Mouse (Mus musculus) stomach, embryonic 14.5 days (tissue): ENCODE results near the gene Adipoq. TPM values are rescaled to one million over a fixed set of nuclear protein-coding genes. Genes with fewer than 3 reads are reported as not detected.

Experiments
- ATAC-seq: fragments of 200-750 bp; cut with Nextera tagmentation; 2 replicates; pipeline ENCODE4 v1.8.0; 2017; ENCODE audit warnings: low read depth, moderate TSS enrichment; ENCODE audit not compliant: insufficient number of reproducible peaks, insufficient read depth, low FRiP score
- H3K27ac ChIP-seq: fragments of 300-500 bp; sonication (generic); 2 replicates; pipeline ENCODE4 v1.5.1; 2014; ENCODE audit warnings: mild to moderate bottlenecking, low read length, moderate library complexity, mixed read lengths
- H3K27me3 ChIP-seq: fragments of 300-500 bp; sonication (generic); 2 replicates; pipeline ENCODE4 v1.6.1; 2014; ENCODE audit warnings: low read length, control low read depth, mixed read lengths; ENCODE audit not compliant: control insufficient read depth, insufficient read depth
- H3K36me3 ChIP-seq: fragments of 300-500 bp; sonication (generic); 2 replicates; pipeline ENCODE4 v1.6.1; 2014; ENCODE audit warnings: mild to moderate bottlenecking, control low read depth, low read length, moderate library complexity, mixed read lengths; ENCODE audit not compliant: control insufficient read depth, insufficient read depth
- H3K4me1 ChIP-seq: fragments of 300-500 bp; sonication (generic); 2 replicates; pipeline ENCODE4 v1.6.1; 2014; ENCODE audit warnings: low read length, control low read depth, mixed read lengths; ENCODE audit not compliant: control insufficient read depth, insufficient read depth
- H3K4me2 ChIP-seq: fragments of 300-500 bp; sonication (generic); replicated peaks from 2 replicates; pipeline ENCODE4 v1.6.1; 2014; ENCODE audit warnings: low read depth, low read length, control low read depth
- H3K4me3 ChIP-seq: fragments of 300-500 bp; sonication (generic); 2 replicates; pipeline ENCODE4 v1.5.1; 2014; ENCODE audit warnings: low read depth, low read length, control low read depth
- H3K9ac ChIP-seq: fragments of 300-500 bp; sonication (generic); replicated peaks from 2 replicates; pipeline ENCODE4 v1.6.1; 2014; ENCODE audit warnings: low read depth, mild to moderate bottlenecking, control low read depth, low read length, moderate library complexity, mixed read lengths
- H3K9me3 ChIP-seq: fragments of 300-500 bp; sonication (generic); 2 replicates; pipeline ENCODE4 v1.6.1; 2016; ENCODE audit warnings: low read depth, low read length, control low read depth; ENCODE audit not compliant: control insufficient read depth
- WGBS: fragments of 180-500 bp; shearing (Covaris S2); extraction: QIAGEN DNeasy Blood & Tissue Kit; methylation state at CpG from one replicate; pipeline ENCODE4 v1.1.7; 2014; 5-methylcytosine and 5-hydroxymethylcytosine counted together
- polyA plus RNA-seq: library from polyadenylated mRNA; unstranded; fragments of >200 nt; fragmentation: Nextera tagmentation; extraction: Ambion mirVana; gene quantifications from 2 replicates; pipeline ENCODE4 v1.2.1, GENCODE M21; 2014

Adipoq gene
- polyA plus RNA-seq, 1 experiment from 2014 or later: not detected

- Histone ChIP-seq H3K27me3 (no peaks in the 10 kb centered on the region), H3K4me3 (no peak overlapping the region), H3K9me3 (no peaks in the 10 kb centered on the region), H3K4me1 (peaks cover 4% of the 10 kb centered on the region; the same call in 1 of the 2 replicates), H3K36me3 (peaks cover 62% of the 10 kb centered on the region), H3K4me2 (no peak overlapping the region), H3K9ac (no peak overlapping the region), H3K27ac (no peak overlapping the region)
- WGBS: 73% methylated on average over 12 of the region's 12 CpGs
- no peak for ATAC-seq
Measured at GRCm38 (mm10) chr16:23112348-23112747, 34.0 kb upstream of the Adipoq start.

GRCm38 (mm10) chr16:23112861-23113435, 33.4 kb upstream of the Adipoq start:
- Histone ChIP-seq H3K27ac (no peak overlapping the region), H3K27me3 (no peaks in the 10 kb centered on the region), H3K4me3 (no peak overlapping the region), H3K4me1 (peaks cover 4% of the 10 kb centered on the region; the same call in 1 of the 2 replicates), H3K9ac (no peak overlapping the region), H3K4me2 (no peak overlapping the region), H3K36me3 (peaks cover 65% of the 10 kb centered on the region), H3K9me3 (no peaks in the 10 kb centered on the region)
- WGBS: 52% methylated on average over 9 of the region's 9 CpGs
- no peak for ATAC-seq

- no peaks in the 10 kb centered on the region for H3K9me3 ChIP-seq
- no peaks in the 10 kb centered on the region for H3K27me3 ChIP-seq
- ATAC-seq: no peak
- H3K4me3 ChIP-seq: no peak overlapping the region
- peaks cover 62% of the 10 kb centered on the region for H3K36me3 ChIP-seq
- H3K4me1 ChIP-seq: peaks cover 4% of the 10 kb centered on the region; the same call in 1 of the 2 replicates
- H3K27ac ChIP-seq: no peak overlapping the region
- no peak overlapping the region for H3K9ac ChIP-seq
- no peak overlapping the region for H3K4me2 ChIP-seq
Measured at GRCm38 (mm10) chr16:23113903-23114302, 32.4 kb upstream of the Adipoq start.

GRCm38 (mm10) chr16:23114339-23115171, 31.8 kb upstream of the Adipoq start:
- Histone ChIP-seq H3K4me2 (no peak overlapping the region), H3K27me3 (no peaks in the 10 kb centered on the region), H3K4me3 (no peak overlapping the region), H3K27ac (no peak overlapping the region), H3K9ac (no peak overlapping the region), H3K9me3 (no peaks in the 10 kb centered on the region), H3K4me1 (peaks cover under 1% of the 10 kb centered on the region; the same call in 1 of the 2 replicates), H3K36me3 (peaks cover 58% of the 10 kb centered on the region)
- 67% methylated on average over 5 of the region's 5 CpGs for WGBS
- 0 out of 2 replicates have a peak, but pooled peaks have one; percentile 8 for ATAC-seq

GRCm38 (mm10) chr16:23115486-23115885, 30.9 kb upstream of the Adipoq start:
- Histone ChIP-seq H3K27me3 (no peaks in the 10 kb centered on the region), H3K9ac (no peak overlapping the region), H3K4me1 (no peaks in the 10 kb centered on the region), H3K4me3 (no peak overlapping the region), H3K36me3 (peaks cover 55% of the 10 kb centered on the region), H3K4me2 (no peak overlapping the region), H3K9me3 (no peaks in the 10 kb centered on the region), H3K27ac (no peak overlapping the region)
- WGBS: 71% methylated on average over 3 of the region's 3 CpGs
- ATAC-seq: no peak

- ATAC-seq: no peak
- Histone ChIP-seq H3K9ac (no peak overlapping the region), H3K4me2 (no peak overlapping the region), H3K27me3 (no peaks in the 10 kb centered on the region), H3K27ac (no peak overlapping the region), H3K4me3 (no peak overlapping the region), H3K36me3 (peaks cover 50% of the 10 kb centered on the region), H3K9me3 (no peaks in the 10 kb centered on the region), H3K4me1 (no peaks in the 10 kb centered on the region)
- WGBS: 49% methylated on average over 4 of the region's 4 CpGs
Measured at GRCm38 (mm10) chr16:23117173-23117572, 29.2 kb upstream of the Adipoq start.

GRCm38 (mm10) chr16:23122446-23122845, 23.9 kb upstream of the Adipoq start:
- no peak for ATAC-seq
- Histone ChIP-seq H3K9me3 (no peaks in the 10 kb centered on the region), H3K27ac (no peak overlapping the region), H3K9ac (no peak overlapping the region), H3K4me3 (no peak overlapping the region), H3K4me2 (no peak overlapping the region), H3K27me3 (no peaks in the 10 kb centered on the region), H3K36me3 (peaks cover 28% of the 10 kb centered on the region), H3K4me1 (peaks cover 6% of the 10 kb centered on the region)
- 97% methylated on average over 3 of the region's 3 CpGs for WGBS

GRCm38 (mm10) chr16:23123104-23123503, 23.2 kb upstream of the Adipoq start:
- no peaks in the 10 kb centered on the region for H3K27me3 ChIP-seq
- no peak overlapping the region for H3K9ac ChIP-seq
- WGBS: 92% methylated on average over 4 of the region's 4 CpGs
- H3K27ac ChIP-seq: no peak overlapping the region
- ATAC-seq: no peak
- no peak overlapping the region for H3K4me3 ChIP-seq
- H3K4me1 ChIP-seq: peaks cover 6% of the 10 kb centered on the region
- H3K9me3 ChIP-seq: no peaks in the 10 kb centered on the region
- H3K4me2 ChIP-seq: no peak overlapping the region
- H3K36me3 ChIP-seq: peaks cover 25% of the 10 kb centered on the region
